Mouse (Mus musculus): ENCODE results near the gene Ppm1l.

GRCm38 (mm10) chr3:69606923-69607322, 290.3 kb downstream of the Ppm1l start:
- no peak for TF ChIP-seq CTCF (IDR thresholded peaks at IDR 0.05)
- no peak for TF ChIP-seq POLR2A (IDR thresholded peaks at IDR 0.05; ENCODE audit: insufficient read depth, low read depth, low read length)
- TF ChIP-seq EP300 (IDR thresholded peaks at IDR 0.05; ENCODE audit: insufficient read depth, low read depth, low read length) = no peak

Data from heart, adult 2 months (tissue).